Mouse (Mus musculus) thymus, postnatal 0 days (tissue): ENCODE data around the gene Vmn1r80. TPM values are rescaled to one million over a fixed set of nuclear protein-coding genes. Genes with fewer than 3 reads are reported as not detected.
"Not testable (repeated sequence)": the region's sequence is repeated elsewhere in the genome, so short reads cannot be mapped to it uniquely, and the experiment has no call there.

Experiments
- DNase-seq: peaks from one replicate; pipeline ENCODE4 v3.0.0-alpha.2; 2015; ENCODE audit warnings: low spot score
- polyA plus RNA-seq: library from polyadenylated mRNA; unstranded; fragments of >200 nt; fragmentation: Nextera tagmentation; extraction: Ambion mirVana; gene quantifications from 2 replicates; pipeline ENCODE4 v1.2.1, GENCODE M21; 2015

Vmn1r80 gene
- not detected in 2 replicates for polyA plus RNA-seq

- no peak for DNase-seq
These were observed at the start of gene Vmn1r80 for GRCm38 (mm10) chr7:12188986-12189385. Gene Vmn1r80, plus strand, starts transcription at chr7:12189286.

- no peak for DNase-seq
These were observed 39.1 kb upstream of the Vmn1r80 start, which contains the start of gene Vmn1r78 for GRCm38 (mm10) chr7:12149957-12150356. Gene Vmn1r78, plus strand, starts transcription at chr7:12150257.

DNA sequence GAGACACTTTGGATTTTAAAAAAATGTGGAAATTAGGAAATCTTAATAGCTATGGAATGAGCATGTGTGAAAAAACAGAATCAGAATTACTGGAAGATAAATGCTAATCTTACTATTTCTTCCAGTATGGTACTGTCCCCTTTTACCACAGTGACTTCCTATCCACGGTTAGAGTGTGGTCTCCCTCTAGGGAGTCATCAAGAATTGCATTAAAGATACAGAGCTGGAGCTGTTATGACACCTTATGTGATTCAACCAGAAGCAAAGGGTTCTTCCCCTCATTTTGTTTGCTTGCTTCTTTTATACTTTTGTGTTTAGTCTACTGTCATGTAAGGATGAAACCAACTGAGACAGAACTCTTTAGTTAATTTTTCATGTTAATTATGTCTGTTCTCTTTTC, 32.6 kb upstream of the Vmn1r80 start:
- DNase-seq, result not testable (repeated sequence)

GRCm38 (mm10) chr7:12170979-12171378, 18.1 kb upstream of the Vmn1r80 start, which contains the start of gene Vmn1r79:
Gene Vmn1r79, plus strand, starts transcription at chr7:12171279.
- DNase-seq, result not testable (repeated sequence)

GRCm38 (mm10) chr7:12172926-12173325, 16.2 kb upstream of the Vmn1r80 start:
- DNase-seq, result not testable (repeated sequence)

DNA sequence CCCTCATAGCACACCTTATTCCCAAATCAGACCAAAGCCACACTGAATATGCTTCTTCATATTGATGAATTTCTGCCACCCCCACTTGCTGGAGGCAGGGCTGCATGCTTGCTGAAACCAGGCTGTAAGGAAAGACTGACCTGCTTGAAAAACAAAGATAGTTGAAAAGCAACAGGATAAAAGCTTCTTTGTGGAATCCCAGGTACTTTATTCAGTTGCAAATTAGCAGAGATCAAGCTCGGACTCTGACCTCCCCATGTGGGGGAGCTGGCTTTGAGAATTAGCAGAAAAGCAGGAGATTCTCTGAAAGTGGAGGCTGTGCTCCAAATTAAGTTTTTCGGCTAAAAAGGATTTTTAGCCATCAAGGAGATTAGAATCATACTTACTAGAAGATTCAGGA, 15.1 kb downstream of the Vmn1r80 start:
- DNase-seq, result no peak

Other genes starting within 250 kb of the Vmn1r80 start
- not detected in 2 replicates for gene Vmn1r77, start 152.5 kb upstream of the Vmn1r80 start, polyA plus RNA-seq
- gene Vmn1r78, start 39.0 kb upstream of the Vmn1r80 start, polyA plus RNA-seq, result not detected in 2 replicates
- not detected in 2 replicates for gene Vmn1r79, start 18.0 kb upstream of the Vmn1r80 start, polyA plus RNA-seq
- gene Vmn1r81, start 79.0 kb downstream of the Vmn1r80 start, polyA plus RNA-seq, result not detected in 2 replicates
- not detected in 2 replicates for gene Vmn1r82, start 111.1 kb downstream of the Vmn1r80 start, polyA plus RNA-seq
- not detected in 2 replicates for gene Vmn1r83, start 140.2 kb downstream of the Vmn1r80 start, polyA plus RNA-seq
- not detected in 2 replicates for gene Vmn1r84, start 180.0 kb downstream of the Vmn1r80 start, polyA plus RNA-seq
- gene Zfp551, start 233.5 kb downstream of the Vmn1r80 start, polyA plus RNA-seq, result 2.6 and 3.2 TPM in 2 replicates